Mouse (Mus musculus) limb, embryonic 11.5 days (tissue): ENCODE measurements around the gene Tdg. TPM values are rescaled to one million over a fixed set of nuclear protein-coding genes. Genes with fewer than 3 reads are reported as not detected.

Experiments used
- ATAC-seq: fragments of 200-750 bp; cut with Nextera tagmentation; 2 replicates; pipeline ENCODE4 v1.8.0; 2017; ENCODE audit warnings: low read depth; ENCODE audit not compliant: insufficient number of reproducible peaks, low FRiP score, low TSS enrichment
- DNase-seq: peaks from one replicate; pipeline ENCODE4 v3.0.0-alpha.2; 2015; ENCODE audit warnings: low spot score
- H3K27ac ChIP-seq: fragments of 300-500 bp; sonication (generic); replicated peaks from 2 replicates; pipeline ENCODE4 v1.5.1; 2014; ENCODE audit warnings: low read depth, mild to moderate bottlenecking, low read length
- H3K27me3 ChIP-seq: fragments of 300-500 bp; sonication (generic); 2 replicates; pipeline ENCODE4 v1.6.1; 2014; ENCODE audit warnings: mild to moderate bottlenecking, low read length, mixed read lengths; ENCODE audit not compliant: control insufficient read depth, insufficient read depth
- H3K36me3 ChIP-seq: fragments of 300-500 bp; sonication (generic); 2 replicates; pipeline ENCODE4 v1.6.1; 2014; ENCODE audit warnings: mild to moderate bottlenecking, low read length, moderate library complexity, mixed read lengths; ENCODE audit not compliant: control insufficient read depth, insufficient read depth
- H3K4me1 ChIP-seq: fragments of 300-500 bp; sonication (generic); 2 replicates; pipeline ENCODE4 v1.6.1; 2014; ENCODE audit warnings: low read length, mixed read lengths; ENCODE audit not compliant: control insufficient read depth, insufficient read depth
- H3K4me2 ChIP-seq: fragments of 300-500 bp; sonication (generic); 2 replicates; pipeline ENCODE4 v1.6.1; 2014; ENCODE audit warnings: low read depth, mild to moderate bottlenecking, moderate library complexity; ENCODE audit not compliant: severe bottlenecking
- H3K4me3 ChIP-seq: fragments of 300-500 bp; sonication (generic); 2 replicates; pipeline ENCODE4 v1.5.1; 2014; ENCODE audit warnings: low read depth, low read length
- H3K9ac ChIP-seq: fragments of 300-500 bp; sonication (generic); 2 replicates; pipeline ENCODE4 v1.6.1; 2014; ENCODE audit warnings: mild to moderate bottlenecking, low read length
- H3K9me3 ChIP-seq: fragments of 300-500 bp; sonication (generic); 2 replicates; pipeline ENCODE4 v1.6.1; 2016; ENCODE audit warnings: low read length; ENCODE audit not compliant: control insufficient read depth
- WGBS: fragments of 180-500 bp; shearing (Covaris S2); extraction: QIAGEN DNeasy Blood & Tissue Kit; methylation state at CpG from one replicate; pipeline ENCODE4 v1.1.7; 2014; 5-methylcytosine and 5-hydroxymethylcytosine counted together
- polyA plus RNA-seq: library from polyadenylated mRNA; unstranded; fragments of >200 nt; fragmentation: Nextera tagmentation; extraction: Ambion mirVana; gene quantifications from 2 replicates; pipeline ENCODE4 v1.2.1, GENCODE M21; 2014

The Tdg gene
- polyA plus RNA-seq, 1 experiment from 2014 or later: 250 TPM

GRCm38 (mm10) chr10:82631133-82631532, 1.5 kb downstream of the Tdg start:
- 85% methylated on average over 7 of the region's 7 CpGs for WGBS
- H3K9ac ChIP-seq: no peak overlapping the region
- peaks cover 8% of the 10 kb centered on the region for H3K4me1 ChIP-seq
- peak overlapping the region; percentile 61; the same call in 1 of the 2 replicates for H3K4me2 ChIP-seq
- H3K4me3 ChIP-seq: 0 out of 2 replicates have a peak overlapping the region, but pooled peaks have one; percentile 70
- ATAC-seq (no peak), DNase-seq (peak; percentile 20)
- H3K27ac ChIP-seq: no peak overlapping the region
- H3K27me3 ChIP-seq: no peaks in the 10 kb centered on the region
- H3K36me3 ChIP-seq: peaks cover 15% of the 10 kb centered on the region; the same call in 1 of the 2 replicates
- no peaks in the 10 kb centered on the region; the same call in 1 of the 2 replicates for H3K9me3 ChIP-seq

- Histone ChIP-seq H3K4me1 (peaks cover 8% of the 10 kb centered on the region), H3K9me3 (no peaks in the 10 kb centered on the region; the same call in 1 of the 2 replicates), H3K27me3 (no peaks in the 10 kb centered on the region), H3K4me3 (no peak overlapping the region), H3K4me2 (no peak overlapping the region), H3K36me3 (peaks cover 19% of the 10 kb centered on the region), H3K9ac (no peak overlapping the region), H3K27ac (no peak overlapping the region)
- WGBS: 95% methylated on average over 12 of the region's 12 CpGs
- DNase-seq (no peak), ATAC-seq (no peak)
Observed at GRCm38 (mm10) chr10:82632496-82633280, 3.1 kb downstream of the Tdg start.

GRCm38 (mm10) chr10:82634348-82634747, 4.7 kb downstream of the Tdg start:
- H3K27me3 ChIP-seq: no peaks in the 10 kb centered on the region
- H3K4me1 ChIP-seq: peaks cover 8% of the 10 kb centered on the region
- no peak overlapping the region for H3K4me2 ChIP-seq
- H3K27ac ChIP-seq: no peak overlapping the region
- H3K4me3 ChIP-seq: no peak overlapping the region
- peaks cover 26% of the 10 kb centered on the region for H3K36me3 ChIP-seq
- WGBS: 98% methylated on average over 7 of the region's 7 CpGs
- no peak overlapping the region for H3K9ac ChIP-seq
- ATAC-seq: no peak
- H3K9me3 ChIP-seq: no peaks in the 10 kb centered on the region; the same call in 1 of the 2 replicates
- no peak for DNase-seq

GRCm38 (mm10) chr10:82636321-82636720, 6.7 kb downstream of the Tdg start:
- H3K9ac ChIP-seq: no peak overlapping the region
- H3K4me1 ChIP-seq: peaks cover 2% of the 10 kb centered on the region; the same call in 1 of the 2 replicates
- H3K27ac ChIP-seq: no peak overlapping the region
- peaks cover 37% of the 10 kb centered on the region for H3K36me3 ChIP-seq
- no peak overlapping the region for H3K4me3 ChIP-seq
- no peaks in the 10 kb centered on the region for H3K27me3 ChIP-seq
- 94% methylated on average over 3 of the region's 3 CpGs for WGBS
- no peak overlapping the region for H3K4me2 ChIP-seq
- no peaks in the 10 kb centered on the region; the same call in 1 of the 2 replicates for H3K9me3 ChIP-seq
- DNase-seq: no peak
- ATAC-seq: no peak

- no peak overlapping the region for H3K9ac ChIP-seq
- DNase-seq (no peak), ATAC-seq (no peak)
- H3K4me1 ChIP-seq: no peaks in the 10 kb centered on the region
- no peak overlapping the region for H3K4me2 ChIP-seq
- peaks cover 32% of the 10 kb centered on the region for H3K36me3 ChIP-seq
- H3K27me3 ChIP-seq: no peaks in the 10 kb centered on the region
- no peaks in the 10 kb centered on the region for H3K9me3 ChIP-seq
- H3K27ac ChIP-seq: no peak overlapping the region
- H3K4me3 ChIP-seq: no peak overlapping the region
- 89% methylated on average over 8 of the region's 8 CpGs for WGBS
Observed at GRCm38 (mm10) chr10:82639032-82639698, 9.5 kb downstream of the Tdg start.

- WGBS: 96% methylated on average over 9 of the region's 9 CpGs
- DNase-seq (no peak), ATAC-seq (no peak)
- H3K4me1 ChIP-seq: no peaks in the 10 kb centered on the region
- H3K4me2 ChIP-seq: no peak overlapping the region
- H3K27ac ChIP-seq: no peak overlapping the region
- H3K4me3 ChIP-seq: no peak overlapping the region
- no peaks in the 10 kb centered on the region for H3K27me3 ChIP-seq
- peaks cover 36% of the 10 kb centered on the region for H3K36me3 ChIP-seq
- H3K9me3 ChIP-seq: no peaks in the 10 kb centered on the region
- H3K9ac ChIP-seq: no peak overlapping the region
Observed at GRCm38 (mm10) chr10:82641481-82641880, 11.9 kb downstream of the Tdg start.

- Histone ChIP-seq H3K4me2 (no peak overlapping the region), H3K4me3 (no peak overlapping the region), H3K4me1 (no peaks in the 10 kb centered on the region), H3K9me3 (no peaks in the 10 kb centered on the region), H3K9ac (no peak overlapping the region), H3K36me3 (peaks cover 17% of the 10 kb centered on the region; the same call in 1 of the 2 replicates), H3K27me3 (no peaks in the 10 kb centered on the region), H3K27ac (no peak overlapping the region)
- DNase-seq (no peak), ATAC-seq (no peak)
- WGBS: 92% methylated on average over 8 of the region's 8 CpGs
Observed at GRCm38 (mm10) chr10:82646083-82646482, 16.5 kb downstream of the Tdg start.

- H3K9ac ChIP-seq: no peak overlapping the region
Observed at GRCm38 (mm10) chr10:82647205-82647811, 17.7 kb downstream of the Tdg start.

More at GRCm38 (mm10) chr10:82647205-82647811, 17.7 kb downstream of the Tdg start:
- Histone ChIP-seq H3K4me1 (no peaks in the 10 kb centered on the region), H3K4me3 (no peak overlapping the region), H3K36me3 (peaks cover 17% of the 10 kb centered on the region; the same call in 1 of the 2 replicates), H3K9me3 (no peaks in the 10 kb centered on the region), H3K4me2 (no peak overlapping the region), H3K27ac (no peak overlapping the region), H3K27me3 (no peaks in the 10 kb centered on the region)
- 91% methylated on average over 17 of the region's 17 CpGs for WGBS
- ATAC-seq: no peak
- DNase-seq: no peak
